Mouse (Mus musculus): ENCODE measurements around the gene Pbld2.

GRCm38 (mm10) chr10:62984072-62984471, 40.0 kb upstream of the Pbld2 start:
- TF ChIP-seq MYOG (IDR thresholded peaks at IDR 0.05; ENCODE audit: control insufficient read depth, extremely low read depth, insufficient read length) (no peak), USF1 (IDR thresholded peaks at IDR 0.05; ENCODE audit: low read depth) (no peak), CTCF (IDR thresholded peaks at IDR 0.05; ENCODE audit: control insufficient read depth, insufficient read depth, insufficient read length) (no peak), MAX (IDR thresholded peaks at IDR 0.05) (no peak), MYOD1 (IDR thresholded peaks at IDR 0.05; ENCODE audit: control insufficient read depth, insufficient read length, low read depth) (no peak)
